Mouse (Mus musculus) adrenal gland, postnatal 10 days (tissue): Measurements from ENCODE around the gene Adh7. TPM values are rescaled to one million over a fixed set of nuclear protein-coding genes. Genes with fewer than 3 reads are reported as not detected.
A peak's percentile ranks its signal among the peaks of the same experiment; 100 is the strongest.

Experiments
- DNase-seq: peaks from one replicate; pipeline ENCODE4 v3.0.0; 2021; ENCODE audit warnings: mixed read lengths
- long read RNA-seq, 2 experiments: library from polyadenylated mRNA; stranded (forward); transcript quantifications; one replicate each; pipeline ENCODE4 v2.0.0; 2021
- total RNA-seq, 2 experiments: library from RNA; stranded (reverse); gene quantifications; 2 replicates each; pipeline ENCODE4 v1.2.3; 2021

Gene Adh7
- 10 to 100 TPM; 10.8 to 23.5 TPM for total RNA-seq
- long read RNA-seq, experiment 1, transcript Adh7-201 (9 exons, 3,432 nt), result major isoform, 34 of 57 reads
- long read RNA-seq, experiment 1, partial matches to known transcripts, result 15 of 57 reads
- long read RNA-seq, experiment 1, other reads (novel, unspliced or antisense), result 8 of 57 reads
- long read RNA-seq, experiment 2, transcript Adh7-201 (9 exons, 3,432 nt), result major isoform, 10 of 17 reads
- long read RNA-seq, experiment 2, partial matches to known transcripts, result 2 of 17 reads
- long read RNA-seq, experiment 2, other reads (novel, unspliced or antisense), result 5 of 17 reads

DNA sequence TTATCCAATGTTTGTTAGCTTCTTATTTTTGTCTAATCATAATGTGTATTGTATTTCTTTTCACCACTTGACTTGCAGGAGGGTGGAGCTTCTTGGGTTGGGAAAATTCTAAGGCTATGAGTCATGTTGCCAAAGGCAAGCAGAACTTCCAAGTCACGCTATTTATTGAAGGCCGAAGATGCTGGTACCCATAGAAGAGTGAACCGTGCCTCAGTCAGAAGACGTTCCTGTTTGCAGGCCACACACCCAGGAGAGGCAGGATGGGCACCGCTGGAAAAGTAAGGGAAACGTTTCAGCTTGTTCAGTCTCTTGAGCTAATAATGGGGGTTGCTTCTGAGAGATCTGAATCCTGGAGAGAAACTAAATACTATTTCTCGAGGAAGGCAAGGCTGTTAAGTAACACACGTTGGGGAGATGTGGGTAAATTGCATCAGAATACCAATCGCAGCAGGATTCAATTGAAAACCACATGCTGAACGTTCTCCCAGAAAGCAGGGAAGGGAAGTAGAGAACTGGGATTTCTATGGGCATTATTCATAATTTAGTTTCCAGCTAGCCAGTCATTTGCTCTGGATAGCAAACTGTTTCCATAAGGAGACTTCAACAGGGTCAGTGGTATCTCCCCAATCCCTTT is at the start of gene Adh7:
Gene Adh7 (plus strand): TSS at position 130 of the 634 bp plus-strand sequence.
- DNase-seq, result no peak

DNA sequence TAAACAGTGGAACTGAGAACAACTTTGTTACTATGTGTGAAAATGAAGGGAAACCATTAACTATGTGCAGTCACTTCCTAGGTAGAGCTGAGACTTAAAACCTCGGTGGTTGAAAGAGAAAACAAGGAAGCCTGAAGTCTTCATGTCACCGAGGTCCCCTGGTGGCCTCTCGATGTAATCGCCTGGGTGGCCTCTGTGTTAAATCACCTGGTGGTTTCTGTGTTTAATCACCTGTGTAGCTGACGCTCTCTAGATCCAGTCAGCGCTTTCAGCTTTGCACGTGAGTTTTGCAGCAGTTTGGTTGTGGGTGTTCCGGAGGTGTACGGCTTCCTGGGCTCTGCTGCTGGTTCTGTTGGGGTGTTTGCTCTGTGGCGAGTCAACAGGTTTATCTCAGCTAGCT is 44.3 kb upstream of the Adh7 start:
- DNase-seq, result no peak

DNA sequence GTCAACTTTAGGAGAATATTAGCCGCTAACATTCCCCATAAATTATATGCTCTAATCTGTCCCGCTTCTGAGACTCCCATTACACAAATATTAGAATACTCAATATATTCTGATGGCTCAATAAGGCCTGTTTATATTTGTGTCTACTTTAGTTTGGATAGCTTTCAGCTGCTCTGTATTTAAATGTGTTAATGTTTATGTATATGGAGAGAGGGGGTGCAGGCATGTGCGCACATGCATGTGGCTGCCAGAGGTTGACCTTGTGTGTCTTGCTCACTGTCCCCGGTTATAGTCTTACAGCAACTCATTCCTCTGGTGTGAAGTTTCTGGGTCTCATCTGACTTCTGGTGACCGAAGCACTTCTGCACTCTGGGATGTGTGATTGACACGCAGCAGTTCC is 42.0 kb upstream of the Adh7 start:
- DNase-seq, result no peak

DNA sequence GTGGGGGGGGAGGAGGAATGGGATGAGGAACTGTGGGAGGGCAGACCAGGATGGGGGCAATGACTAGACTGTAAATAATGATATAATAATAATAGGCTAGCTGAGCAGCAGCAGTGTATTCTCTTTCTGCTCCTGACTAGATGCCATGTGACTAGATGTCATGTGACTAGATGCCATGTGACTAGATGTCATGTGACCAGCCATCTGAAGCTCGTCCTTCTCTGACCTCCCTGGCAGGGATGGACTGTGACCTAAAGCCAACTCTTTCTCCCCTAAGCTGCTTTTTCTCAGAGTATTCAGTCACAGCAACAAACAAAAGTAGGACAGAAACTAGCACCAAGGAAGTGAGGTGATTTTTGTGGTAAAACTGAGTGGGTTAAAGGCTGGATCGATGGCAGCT is 35.5 kb upstream of the Adh7 start:
- DNase-seq, result no peak

DNA sequence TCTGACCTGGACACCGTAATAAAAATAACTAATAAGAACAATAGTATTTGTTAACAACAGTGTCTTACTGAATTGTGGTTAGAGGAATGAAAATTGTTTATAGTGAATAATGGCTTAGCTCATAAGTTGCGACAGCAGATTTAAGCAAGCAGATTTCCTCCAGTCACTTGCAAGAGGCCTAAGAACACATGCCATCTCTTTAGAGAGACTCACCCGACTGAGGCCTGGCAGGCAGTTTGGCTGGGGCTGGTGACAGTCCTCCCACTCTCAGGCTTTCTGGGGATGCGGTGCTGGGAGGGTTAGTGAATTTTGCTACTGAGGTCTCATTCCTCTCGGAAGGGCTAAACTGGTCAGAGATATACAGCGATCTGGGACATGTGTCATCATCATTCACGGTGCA is 34.2 kb upstream of the Adh7 start:
- no peak for DNase-seq

DNA sequence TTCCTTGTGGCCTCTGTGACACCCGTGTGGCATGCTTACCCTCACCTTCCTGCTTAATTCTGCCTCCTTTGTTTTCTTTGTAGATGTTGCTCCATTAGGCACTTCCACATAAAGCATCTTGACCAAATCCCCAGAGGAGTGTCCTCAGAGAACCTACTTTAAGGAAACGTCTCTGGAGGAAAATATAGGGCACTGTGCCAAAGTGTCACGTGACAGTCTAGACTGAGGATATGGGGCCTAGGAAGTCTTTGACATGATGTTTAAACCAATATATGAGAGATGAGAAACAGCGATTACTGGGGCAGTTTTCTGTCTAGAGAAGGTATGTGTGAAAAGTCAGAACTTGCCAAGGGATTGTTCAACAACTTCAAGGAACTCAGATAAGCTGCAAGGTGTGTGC is 32.3 kb upstream of the Adh7 start:
- peak; percentile 45 for DNase-seq

DNA sequence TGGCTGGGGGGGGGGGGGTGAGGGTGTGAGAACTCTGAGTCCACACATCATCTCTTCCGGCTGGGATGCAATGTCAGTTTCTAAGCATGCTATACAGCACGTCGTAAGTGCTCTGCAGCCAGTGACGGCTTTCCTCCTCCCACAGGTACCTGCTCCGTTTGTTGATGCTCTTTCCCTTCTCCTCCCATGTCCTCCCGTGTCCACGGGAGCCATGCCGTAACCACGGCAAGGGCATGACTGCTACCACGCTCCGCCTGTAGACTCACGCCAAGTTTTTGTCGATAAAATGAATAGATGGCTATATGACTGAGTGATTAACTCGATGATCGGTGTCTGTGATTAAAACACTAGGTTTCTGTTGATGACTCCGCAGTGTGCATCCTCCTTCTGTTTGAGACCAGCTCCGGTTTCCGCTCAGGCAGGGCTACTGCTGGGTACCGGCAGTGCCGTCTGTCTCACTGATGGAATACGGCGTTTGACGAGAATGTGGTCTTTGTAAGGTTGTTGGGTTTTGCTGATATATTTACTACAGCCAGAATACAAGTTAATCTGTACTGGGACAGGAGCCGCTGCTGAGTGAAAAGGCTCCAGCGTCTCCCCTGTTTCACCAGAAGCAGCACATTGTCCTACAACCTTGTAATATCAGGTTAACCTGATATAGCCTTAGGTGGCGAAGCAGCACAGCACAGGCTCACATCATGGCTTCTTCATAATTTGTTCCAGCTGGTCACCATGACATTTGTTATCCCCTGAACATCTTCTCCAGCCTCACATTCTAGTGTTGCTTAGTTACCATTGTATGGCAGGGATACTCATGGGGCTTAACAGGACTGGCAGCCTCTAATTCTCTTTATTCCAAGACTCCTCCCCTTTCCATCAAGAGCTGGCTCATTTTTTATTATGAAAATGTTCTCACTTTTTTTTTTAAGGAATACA is 31.3 kb upstream of the Adh7 start:
- no peak for DNase-seq

DNA sequence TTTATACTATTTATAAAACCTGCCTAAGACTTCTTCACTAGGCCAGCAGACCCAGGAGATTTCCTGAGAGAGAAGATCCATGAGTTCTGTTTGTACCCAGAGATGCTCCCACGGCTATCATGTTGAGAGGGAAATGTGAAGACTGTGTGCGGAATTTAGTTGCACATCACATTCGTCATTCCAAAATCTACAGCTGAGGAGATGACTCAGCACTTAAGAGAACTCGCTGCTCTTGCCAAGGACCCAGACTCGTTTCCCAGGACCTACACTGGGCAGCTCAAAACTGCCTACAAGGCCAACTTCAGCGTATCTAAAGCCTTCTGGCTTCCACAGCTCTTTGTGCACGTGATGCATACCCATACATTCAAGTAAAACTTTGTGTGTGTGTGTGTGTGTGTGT is 25.3 kb upstream of the Adh7 start:
- DNase-seq, result peak; percentile 34

DNA sequence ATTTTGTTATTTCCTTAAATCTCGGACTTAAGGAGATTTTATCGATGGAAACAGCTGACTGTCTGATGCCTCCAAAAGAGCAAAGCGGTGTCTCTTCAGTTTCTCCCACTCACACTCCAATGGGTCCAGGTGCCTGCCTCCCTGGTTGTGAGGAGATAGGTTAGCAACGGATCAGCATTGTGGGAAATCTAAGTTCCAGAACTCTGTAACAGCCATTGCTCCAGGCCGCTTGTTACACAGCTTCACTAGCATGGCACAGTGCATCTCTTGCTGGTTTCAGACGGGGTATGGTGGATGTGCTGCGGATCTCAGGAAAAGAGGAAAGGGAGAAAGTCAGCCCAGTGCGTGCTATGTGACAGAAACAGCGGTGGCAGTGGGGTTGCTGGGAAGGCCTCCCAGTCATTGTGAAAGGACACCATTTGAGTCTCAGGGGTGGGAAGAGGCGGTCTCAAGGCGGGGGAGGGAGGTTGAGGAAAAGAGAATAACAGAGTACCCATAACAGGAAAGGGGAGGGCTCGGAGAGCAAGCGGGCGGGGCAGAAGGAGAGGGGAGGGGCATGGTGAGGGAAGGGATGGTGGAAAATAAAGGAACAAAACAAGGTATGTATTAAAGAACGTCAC is 23.8 kb upstream of the Adh7 start, which contains the start of gene 4930579F01Rik:
Gene 4930579F01Rik (minus strand): TSS at position 143 of the 620 bp plus-strand sequence.
- no peak for DNase-seq

DNA sequence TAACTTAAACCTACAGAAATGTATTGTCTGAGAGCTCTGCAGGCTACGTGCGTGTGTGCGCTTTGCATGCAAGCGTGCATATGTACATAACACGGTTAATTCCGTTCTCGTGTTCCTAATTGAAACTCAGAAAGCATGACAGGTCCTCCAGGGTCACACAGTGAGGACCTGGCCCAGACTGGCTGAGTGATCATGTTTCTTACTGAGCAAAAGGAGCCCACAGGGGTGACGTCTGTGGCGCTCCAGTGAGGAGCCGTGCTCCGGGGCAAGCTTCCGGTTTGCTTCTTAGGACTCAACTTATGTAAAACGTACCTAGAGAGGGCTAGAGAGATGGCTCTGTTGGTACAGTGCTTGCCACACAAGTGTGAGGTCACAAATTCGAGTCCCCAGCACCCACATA is 20.5 kb upstream of the Adh7 start:
- DNase-seq, result no peak

DNA sequence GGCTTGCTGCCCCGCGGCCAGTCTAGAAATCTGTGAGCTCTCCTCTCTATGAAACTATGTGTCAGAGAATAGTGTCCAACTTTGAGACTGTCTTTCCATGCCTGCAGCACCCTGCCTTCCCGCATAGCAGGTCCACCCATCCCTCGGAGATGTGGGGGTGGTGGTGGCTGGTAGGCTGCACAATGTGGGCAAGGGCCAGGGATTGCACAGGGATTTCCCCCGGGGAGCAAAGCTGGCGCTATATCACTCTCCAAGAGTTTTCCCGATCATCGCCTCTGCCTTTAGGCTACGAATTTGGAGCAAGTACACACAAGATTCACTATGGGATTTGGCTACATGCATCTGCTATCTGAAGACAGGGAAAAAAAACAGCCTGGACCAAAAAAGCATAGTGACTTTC is 20.0 kb upstream of the Adh7 start:
- DNase-seq, result peak; percentile 32

DNA sequence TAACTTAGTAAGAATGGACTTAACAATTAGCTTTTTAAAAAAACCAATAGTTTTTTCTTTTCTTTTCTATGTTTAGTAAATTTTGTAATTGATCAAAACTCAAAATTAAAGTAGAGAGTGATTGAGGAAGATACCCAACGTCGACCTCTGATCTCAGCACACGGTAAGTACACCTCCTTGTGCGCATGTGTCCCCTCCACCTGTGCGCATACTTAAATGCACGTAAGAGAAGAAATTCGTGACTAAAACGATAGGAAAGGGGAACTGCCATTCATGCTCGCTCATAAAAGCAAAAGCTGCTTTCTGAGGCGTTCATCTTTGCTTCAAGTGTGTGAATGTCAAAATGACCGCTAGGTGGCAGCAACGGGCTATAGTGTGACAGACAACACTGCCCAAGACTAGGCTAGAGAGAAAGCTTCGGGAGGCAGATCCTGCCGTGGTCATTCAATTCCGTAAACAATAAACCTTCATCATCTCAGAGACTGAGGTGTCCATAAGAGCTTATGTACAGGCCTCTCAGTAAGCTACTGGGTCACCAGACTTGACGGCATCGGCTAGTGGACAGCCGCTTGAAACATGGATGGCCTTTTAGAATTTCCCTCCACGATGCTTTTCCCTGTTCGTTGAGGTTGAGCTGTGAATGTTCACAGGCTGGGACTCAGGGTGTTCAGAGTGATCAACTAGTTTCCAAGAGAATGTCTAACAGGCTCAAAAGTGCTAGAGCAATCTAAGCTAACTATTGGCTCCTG is 19.4 kb upstream of the Adh7 start:
- peak; percentile 94 for DNase-seq

DNA sequence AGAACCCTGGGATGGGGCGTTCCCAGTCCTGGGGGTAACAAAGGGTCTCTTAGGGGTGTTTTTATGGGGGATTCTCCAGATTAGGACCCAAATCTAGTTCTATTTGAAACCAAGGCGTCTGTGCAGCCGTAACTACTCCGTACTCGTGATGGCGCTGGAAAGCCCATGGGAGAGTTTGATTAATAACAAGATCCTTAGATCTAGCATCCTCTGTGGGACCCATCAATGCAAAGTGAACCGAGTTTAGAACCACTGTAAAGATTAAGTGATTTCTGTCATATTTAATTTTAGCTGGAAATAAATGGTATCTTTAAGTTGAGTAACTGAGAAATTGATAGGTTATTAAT is 18.9 kb upstream of the Adh7 start:
- no peak for DNase-seq

DNA sequence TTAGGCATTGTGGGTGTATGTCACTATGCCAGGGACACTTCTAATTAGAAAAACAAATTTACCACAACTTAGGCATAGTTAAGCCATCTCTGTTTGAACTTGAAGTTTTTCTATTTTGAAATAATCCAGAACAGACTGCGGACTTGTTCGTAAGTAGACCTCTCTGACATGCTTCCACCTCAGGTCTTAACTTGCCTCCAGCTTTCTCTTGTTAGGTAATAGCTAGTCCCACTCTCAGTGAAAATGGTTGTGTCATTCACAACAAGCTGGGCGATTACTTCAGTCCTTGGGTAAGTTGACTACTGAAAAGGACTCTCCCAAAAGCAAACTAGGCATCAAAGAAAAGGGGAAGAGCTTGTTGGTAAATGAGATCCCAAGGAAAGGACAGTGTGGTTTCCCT is 8.7 kb upstream of the Adh7 start:
- no peak for DNase-seq

DNA sequence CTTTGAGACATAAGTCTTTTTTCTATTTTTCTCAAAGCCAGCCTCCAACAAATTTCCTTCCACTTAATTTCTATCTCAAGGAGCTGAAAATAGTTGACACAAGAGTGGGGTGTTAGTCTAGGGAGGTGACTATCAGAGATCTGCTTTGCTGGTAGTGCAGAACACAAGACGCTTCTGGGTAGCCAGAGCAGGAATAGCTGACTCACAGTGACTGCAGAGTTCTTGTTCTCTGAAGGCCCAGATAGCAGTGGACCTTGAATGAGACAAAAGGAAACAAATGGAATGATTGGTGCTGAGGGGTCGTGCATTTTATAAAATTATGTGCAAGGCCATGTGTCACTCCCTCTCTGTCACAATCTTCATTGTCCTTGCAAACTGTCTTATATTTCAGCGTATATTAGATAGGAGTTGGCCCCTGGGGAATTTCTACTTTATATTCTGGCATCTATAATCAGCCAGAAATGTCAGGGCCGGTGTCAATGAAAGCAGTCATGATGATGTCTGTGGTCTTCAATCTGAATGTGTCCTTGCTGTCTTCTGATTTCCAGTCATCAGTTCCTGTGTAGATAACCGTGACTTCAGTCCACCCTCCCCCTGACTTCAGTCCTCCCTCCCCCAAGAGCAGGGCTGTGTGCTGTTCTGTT is 7.0 kb upstream of the Adh7 start:
- peak; percentile 63 for DNase-seq

DNA sequence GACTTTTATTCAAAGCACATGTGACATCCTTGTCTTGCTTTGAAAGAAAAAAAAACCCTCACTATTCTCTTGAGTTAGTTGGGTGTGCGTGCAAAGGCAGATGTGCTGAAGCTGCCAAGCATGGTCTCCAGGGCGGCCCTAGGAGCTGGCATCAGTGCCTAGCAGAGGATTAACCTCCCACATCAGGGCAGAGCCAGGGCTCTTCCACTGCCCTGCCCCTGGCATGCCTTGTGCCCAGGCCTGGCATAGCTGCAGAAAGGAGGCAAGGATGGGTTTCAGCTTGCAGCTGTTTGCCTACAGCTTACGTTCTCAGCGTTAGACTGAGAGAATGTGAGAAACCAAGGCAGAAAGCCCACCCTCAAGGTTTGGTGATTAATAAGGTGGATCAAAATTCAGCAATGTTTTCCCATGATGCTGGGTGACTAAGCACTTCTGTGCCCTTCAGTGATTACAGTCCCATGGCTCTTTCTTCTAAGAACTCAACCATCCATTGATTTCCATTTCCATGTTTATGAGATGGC is 5.1 kb upstream of the Adh7 start:
- DNase-seq, result peak; percentile 50

DNA sequence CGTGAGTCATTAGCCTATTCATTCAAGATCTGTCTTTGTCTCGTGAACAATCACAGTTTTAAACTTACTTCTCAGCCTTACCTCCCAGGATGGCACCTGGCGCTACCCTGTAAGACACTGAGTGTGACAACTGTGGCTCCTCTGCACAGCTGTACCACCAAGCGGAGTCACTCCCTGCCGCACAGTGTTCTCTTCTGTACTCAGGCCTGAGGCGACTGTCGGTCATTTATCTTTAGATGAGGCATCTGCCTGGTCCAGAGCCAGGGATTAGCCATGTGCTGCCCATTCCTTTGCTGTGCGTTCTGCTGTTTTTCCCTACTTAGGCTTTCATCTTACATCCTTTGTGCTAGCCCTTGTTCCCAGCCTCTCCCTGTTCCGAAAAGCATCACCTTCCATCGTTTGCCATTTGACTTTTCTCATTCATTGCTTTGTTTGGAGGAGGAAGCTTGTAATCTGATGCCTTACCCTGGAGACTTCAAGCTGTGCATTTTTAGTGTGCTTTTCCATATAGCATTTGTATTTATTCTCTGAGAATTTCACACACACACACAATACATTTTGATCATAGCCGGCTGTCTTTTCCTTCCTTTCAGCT is 2.1 kb upstream of the Adh7 start:
- peak; percentile 49 for DNase-seq

DNA sequence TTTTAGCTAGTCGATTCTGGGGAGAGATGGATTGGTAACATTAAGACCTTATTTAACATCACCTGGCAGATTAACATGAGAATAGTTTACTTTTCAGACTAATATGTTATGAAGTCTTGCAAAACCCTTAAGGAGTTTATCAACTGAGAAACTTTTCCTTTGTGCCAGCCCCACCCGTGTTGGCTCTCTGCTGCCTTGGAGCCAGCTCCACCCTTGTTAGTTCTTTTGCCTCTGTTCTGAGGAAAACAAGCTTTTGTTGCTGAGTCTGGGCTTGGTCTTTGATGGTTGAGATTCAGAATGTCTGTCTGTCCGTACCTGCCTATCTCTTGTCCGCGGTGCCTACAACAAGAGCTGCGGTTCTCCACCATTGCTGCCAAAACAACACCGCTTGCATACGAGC is 1.5 kb upstream of the Adh7 start:
- no peak for DNase-seq

DNA sequence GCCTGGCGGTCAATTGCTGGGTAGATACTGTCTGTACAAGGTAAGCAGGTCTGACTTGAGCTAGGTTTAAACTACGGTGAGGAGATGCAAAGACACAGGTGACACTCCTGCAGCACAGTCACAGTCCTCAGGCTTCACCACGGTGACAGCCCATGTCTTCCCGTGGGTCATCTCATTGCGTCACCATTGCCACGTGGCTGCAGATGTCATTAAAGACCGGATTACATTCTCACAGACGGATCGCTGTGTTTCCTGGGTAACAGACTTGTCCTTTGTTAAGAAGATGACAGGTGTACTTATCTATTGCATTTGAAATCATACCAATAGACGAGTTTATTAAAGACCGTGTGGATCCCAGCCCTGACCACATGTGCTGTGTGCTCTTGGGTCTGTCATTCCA is 3.6 kb downstream of the Adh7 start:
- DNase-seq, result no peak

DNA sequence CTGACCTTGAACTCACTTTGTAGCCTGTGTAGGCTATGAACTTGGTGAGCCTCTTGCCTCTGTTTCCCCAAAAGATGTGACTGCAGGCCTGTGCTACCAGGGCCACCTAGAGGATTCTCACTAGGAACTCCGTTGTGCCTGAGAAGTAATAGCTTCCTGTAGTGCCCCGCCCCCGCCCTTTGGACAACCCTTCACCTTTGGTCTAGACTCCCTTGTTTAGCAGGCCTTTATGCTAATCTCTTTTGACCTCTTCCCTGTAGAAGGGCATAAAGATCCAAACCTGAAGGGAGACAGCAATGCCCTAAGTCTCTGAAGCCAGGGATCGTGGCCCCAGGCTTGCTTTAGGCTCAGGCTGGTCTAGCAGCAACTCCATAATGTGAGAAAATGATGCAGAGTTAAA is 5.0 kb downstream of the Adh7 start:
- no peak for DNase-seq

DNA sequence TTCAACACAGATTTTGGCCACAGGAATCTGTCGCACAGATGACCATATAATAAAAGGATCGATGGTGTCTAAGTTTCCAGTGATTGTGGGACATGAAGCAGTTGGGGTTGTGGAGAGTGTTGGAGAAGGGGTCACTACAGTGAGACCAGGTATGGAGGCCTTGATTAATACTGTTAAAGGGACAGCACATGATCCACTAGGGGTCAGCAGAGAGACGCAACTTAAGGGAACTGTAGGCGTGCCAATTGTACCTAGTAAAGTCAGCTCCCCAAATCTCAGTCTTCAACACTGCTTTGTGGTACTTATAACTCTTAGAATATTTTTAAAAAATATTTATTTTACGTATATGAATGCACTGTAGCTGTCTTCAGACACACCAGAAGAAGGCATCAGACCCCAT is 5.4 kb downstream of the Adh7 start:
- peak; percentile 86 for DNase-seq
